Mouse (Mus musculus) left cerebral cortex, postnatal 10 days (tissue): ENCODE results near the gene Paics. TPM values are rescaled to one million over a fixed set of nuclear protein-coding genes. Genes with fewer than 3 reads are reported as not detected.
"Not testable (repeated sequence)": the region's sequence is repeated elsewhere in the genome, so short reads cannot be mapped to it uniquely, and the experiment has no call there.

Experiments used
- DNase-seq, 2 experiments: peaks; one replicate each; pipeline ENCODE4 v3.0.0; 2021 to 2022; ENCODE audit warnings: low spot score in 2 of 2, mixed read lengths in 1 of 2; ENCODE audit errors: extremely low spot score in 1 of 2
- intact Hi-C: fragments of 180-260 bp; cut with DNase I; formaldehyde crosslinking; loops from one replicate; pipeline ENCODE4 v1.15.1; 2025
- total RNA-seq, 2 experiments: library from RNA; stranded (reverse); gene quantifications; 2 replicates each; pipeline ENCODE4 v1.2.3; 2021

Gene Paics
- total RNA-seq, 2 experiments from 2014 or later, result 107 to 112 TPM

DNA sequence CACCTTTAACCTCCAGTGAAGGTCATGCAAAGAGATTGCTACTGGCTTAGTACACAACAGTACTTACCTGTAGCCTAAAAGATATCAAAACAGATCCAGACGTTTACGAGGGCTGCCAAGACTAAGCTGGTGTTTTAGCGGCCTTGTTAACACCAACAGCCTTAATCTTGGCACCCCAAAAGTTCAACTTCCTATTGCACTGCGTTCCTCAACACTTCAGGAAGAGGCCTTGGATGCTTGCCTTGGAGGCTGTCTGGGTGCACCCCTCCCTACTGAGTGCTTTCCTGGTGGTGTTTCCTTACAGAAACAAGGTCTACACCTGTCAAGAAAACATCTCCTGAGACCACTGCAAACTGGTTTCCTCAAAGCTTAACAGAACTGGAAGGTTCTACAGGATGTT, 4.0 kb upstream of the Paics start:
- intact Hi-C loops, result no loop called here
- no peak for DNase-seq

GRCm38 (mm10) chr5:76947758-76948157, 3.3 kb upstream of the Paics start:
- intact Hi-C loops, result no loop called here
- no peak for DNase-seq

DNA sequence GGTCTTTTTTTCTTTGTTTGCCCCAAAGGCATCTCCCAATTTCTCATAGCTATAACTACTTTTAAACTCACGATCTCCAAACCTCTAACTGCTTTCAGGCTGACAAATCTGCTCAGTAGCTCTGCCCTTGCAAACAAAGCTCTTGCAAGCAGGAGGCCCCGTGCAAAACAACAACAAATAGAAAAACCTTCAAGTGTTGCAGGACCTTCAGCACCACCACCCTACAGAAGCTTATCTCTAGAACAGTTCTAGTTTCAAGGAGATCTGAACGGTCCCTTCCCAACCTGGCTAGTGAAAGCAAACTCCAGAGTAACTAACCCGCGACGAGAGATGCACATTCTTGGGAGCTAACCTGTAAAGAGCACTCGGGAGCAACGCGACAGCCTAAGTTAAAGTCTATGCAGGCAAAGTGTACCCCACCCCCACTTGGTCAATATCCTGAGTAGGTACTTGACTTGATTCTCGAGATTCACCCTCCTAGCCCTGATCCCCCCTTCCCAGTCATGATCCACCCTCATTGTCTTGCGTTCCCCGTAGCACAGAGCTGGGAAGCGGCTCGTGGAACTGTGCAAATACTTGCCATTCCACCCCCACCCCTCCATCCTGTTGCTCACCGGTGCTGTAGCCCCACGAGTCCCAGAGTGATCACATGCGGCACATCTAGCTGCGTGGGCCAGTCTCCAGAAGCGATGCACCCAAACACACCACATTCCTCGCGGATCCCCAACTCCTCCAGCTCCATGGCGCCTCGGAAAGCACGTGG, 583 bp upstream of the Paics start:
- intact Hi-C loops, result loop anchor here (2.0 kb wide), 1 partner anchor 42 kb away; no protein-coding TSS in a partner anchor
- peak in 1 of 2 experiments; percentile 27 for DNase-seq

GRCm38 (mm10) chr5:76952112-76953040, 1.3 kb downstream of the Paics start:
- no peak for DNase-seq
- intact Hi-C loops, result no loop called here

DNA sequence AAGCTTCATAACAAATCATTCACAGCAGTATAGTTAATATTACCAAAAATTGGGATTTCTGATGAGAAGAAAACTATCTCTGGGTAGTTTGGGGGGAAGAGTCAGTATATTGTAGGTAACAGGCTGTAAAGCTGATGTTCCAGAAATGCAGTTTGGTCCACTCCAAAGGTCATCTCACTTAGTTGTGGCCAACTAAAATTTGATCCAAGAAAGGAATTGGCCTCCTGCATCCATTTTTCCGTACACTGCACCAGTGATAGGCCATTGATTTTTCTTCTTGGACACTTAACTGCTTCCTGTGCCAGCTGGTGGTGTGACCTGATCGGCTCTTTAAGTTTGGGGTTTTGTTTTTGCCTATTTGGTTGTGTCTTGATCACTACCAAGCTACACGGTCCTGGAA, 2.7 kb downstream of the Paics start:
- intact Hi-C loops, result no loop called here
- no peak for DNase-seq

DNA sequence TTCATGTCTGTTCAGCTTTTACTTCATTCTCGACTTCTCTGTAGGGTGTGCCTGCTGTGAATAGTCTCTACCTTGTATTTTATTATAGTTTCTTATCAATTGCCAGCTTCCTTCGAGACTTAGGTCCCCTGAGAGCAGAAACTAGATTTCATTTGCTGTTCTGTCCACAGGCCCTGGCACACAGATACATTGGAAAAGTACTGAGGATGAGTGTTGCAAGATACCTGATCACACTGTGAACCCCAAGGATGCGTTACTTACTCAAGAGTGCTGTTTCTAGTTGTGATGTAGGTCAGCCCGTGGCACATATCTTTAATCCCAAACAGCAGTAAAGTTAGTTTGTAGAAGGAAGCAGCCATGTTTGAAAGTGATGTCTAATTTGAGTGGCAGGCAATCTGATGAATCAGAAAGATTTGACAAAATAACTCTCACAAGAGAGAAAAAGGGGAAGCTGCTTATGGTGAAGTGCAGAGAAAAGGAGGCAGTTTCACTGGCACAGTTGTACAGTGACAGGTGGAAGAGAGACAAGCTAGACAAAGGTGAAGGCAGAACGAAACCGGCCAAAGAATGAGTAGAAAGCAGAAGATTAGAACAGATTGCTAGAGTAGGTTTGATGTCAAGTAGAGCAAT, 3.3 kb downstream of the Paics start:
- DNase-seq, result no peak
- intact Hi-C loops, result no loop called here

DNA sequence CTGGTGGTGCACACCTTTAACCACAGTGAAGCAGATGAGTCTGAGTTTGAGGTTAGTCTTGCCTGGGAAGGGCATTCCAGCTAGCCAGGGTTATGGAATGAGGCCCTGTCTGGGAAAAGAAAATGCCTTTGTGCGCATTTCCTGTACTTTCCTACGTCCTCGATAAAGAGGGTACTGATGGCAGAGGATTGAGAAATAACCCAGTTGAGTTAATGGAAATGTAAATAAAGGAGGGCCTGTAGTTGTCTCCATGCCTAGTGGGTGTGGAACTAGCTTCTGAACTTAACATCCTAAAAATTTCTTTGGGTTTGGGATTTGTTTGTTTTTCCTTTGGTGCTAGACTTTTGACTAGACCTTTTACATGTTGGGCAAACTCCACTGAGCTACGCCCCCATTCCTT, 4.4 kb downstream of the Paics start:
- intact Hi-C loops, result no loop called here
- DNase-seq, result no peak

DNA sequence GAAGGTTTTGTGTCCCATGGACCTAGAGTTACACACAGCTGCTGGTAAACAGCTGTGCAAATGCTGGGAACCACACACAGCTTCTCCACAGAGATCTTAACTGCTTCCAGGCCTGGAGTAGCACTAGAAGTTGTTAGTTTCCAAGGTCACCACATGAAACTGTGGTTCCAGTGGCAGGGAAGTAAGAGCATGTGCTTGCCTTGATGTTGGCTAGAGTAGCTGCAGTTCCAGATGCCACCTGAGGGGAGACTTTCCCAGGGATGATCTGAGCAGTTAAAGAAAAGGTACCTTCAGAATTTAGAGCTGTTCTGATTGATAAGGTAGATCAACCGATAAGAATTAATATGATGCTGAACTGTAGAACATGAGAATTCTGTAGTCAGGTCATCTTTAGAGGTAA, 6.8 kb downstream of the Paics start:
- intact Hi-C loops, result no loop called here

GRCm38 (mm10) chr5:76959587-76959986, 8.5 kb downstream of the Paics start:
- intact Hi-C loops, result no loop called here
- DNase-seq, result no peak

More for the DNA sequence above, 6.8 kb downstream of the Paics start:
- DNase-seq, result no peak

GRCm38 (mm10) chr5:76962545-76962944, 11.4 kb downstream of the Paics start:
- intact Hi-C loops, result no loop called here
- no peak for DNase-seq

DNA sequence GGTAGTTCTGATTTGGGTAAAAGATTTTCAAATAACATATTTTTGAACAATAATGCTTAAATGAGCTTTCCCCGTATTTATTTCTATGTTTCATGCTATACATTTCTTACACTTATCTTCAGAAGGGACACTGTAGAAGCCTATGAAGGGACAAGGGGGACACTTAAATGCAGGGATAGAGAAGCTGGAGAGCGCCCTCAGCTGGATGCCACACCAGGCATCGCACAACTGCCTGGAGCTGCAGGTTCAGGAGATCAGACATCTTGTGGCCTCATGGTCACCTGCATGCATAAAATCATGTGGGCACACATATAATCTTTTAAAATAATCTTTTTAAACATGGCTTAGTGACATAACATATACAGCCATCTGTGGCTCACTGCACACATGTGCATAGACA, 13.5 kb downstream of the Paics start:
- no peak for DNase-seq
- intact Hi-C loops, result no loop called here

DNA sequence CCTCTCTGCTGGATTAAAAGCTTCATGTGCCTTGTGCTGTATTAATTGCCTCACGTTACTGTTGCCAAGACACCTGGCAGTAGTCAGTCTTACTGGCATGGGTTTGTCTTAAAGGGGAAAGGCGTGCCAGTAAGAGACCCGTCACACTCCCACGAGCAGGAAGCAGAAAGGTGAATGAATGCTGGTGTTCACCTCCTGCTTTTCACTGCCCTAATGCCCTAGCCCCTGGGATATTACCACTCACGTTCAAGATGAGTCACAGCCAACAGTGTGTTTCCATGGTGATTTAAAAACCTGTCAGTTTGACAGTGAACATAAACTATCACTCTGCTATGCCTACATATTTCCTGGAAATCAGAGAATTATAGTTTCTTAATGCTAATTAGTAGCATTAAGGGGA, 18.1 kb downstream of the Paics start:
- intact Hi-C loops, result no loop called here
- DNase-seq, result no peak

GRCm38 (mm10) chr5:76971115-76971514, 20.0 kb downstream of the Paics start:
- DNase-seq, intact Hi-C loops: not testable (repeated sequence)

DNA sequence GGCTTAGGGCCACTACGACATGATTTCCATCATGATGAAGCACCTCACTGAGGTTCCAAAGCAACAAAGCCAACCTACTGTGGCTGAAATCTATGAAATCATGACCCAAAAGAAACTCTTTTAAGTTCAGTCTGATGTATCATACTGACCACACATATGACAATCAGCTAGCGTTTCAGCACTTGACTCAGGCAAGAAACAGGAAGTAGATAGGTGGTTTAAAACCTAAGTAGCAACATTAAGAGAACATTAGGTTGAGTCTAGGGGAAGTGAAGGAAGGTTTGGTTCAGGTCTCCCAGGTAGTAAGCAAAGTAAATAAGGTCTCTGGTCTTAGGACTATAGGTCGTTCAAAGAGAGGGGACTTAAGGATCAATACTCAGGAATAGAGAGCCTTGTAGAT, 22.4 kb downstream of the Paics start:
- intact Hi-C loops, result no loop called here
- no peak for DNase-seq

- DNase-seq, result no peak
- intact Hi-C loops, result no loop called here
Observed at GRCm38 (mm10) chr5:76974207-76974553, 23.1 kb downstream of the Paics start.

- peak; percentile 86 to 92 for DNase-seq
- intact Hi-C loops, result no loop called here
Observed at GRCm38 (mm10) chr5:76974554-76975285, 23.6 kb downstream of the Paics start, which contains the start of gene Srp72. Gene Srp72, plus strand, starts transcription at chr5:76974683.

- no peak for DNase-seq
- intact Hi-C loops, result no loop called here
Observed at GRCm38 (mm10) chr5:76975736-76976135, 24.6 kb downstream of the Paics start.

- intact Hi-C loops, result no loop called here
- no peak for DNase-seq
Observed at GRCm38 (mm10) chr5:76984015-76984414, 32.9 kb downstream of the Paics start.

GRCm38 (mm10) chr5:76990789-76991188, 39.7 kb downstream of the Paics start:
- intact Hi-C loops, result loop anchor here (10.0 kb wide), 1 partner anchor 334 kb away; no protein-coding TSS in a partner anchor
- DNase-seq, result no peak
